ENCODE assay signal across 23 mouse cellular contexts in the genomic region with DNA sequence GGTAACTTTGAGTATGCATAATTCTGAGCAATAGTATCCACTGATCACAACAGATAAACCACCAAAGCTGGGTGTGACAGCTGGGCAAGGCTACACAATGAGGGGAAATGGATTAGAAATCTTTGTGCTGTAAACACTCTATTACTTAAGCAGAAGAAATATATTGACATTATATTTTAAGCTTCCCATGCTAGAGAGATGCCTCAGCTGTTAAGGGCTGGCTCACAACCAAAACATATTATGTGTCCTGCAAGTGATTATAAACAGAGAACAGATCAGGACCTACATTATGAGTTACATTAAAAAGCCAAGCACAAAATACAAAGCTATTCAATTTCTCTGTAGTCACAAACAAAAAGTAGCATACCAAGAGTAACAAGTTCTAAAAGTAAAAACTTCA. TPM values are rescaled to one million over a fixed set of nuclear protein-coding genes. Genes with fewer than 3 reads are reported as not detected.
DNase-seq lines count a peak whose midpoint lies in the region; ATAC-seq and TF ChIP-seq lines count a peak whose summit lies in the region.
"Had no signal": no experiment of that assay in that cellular context is flagged by ENCODE, and none has a peak within 500 bp of the region (broad histone marks: within the 10 kb centered on the region; RNA-seq: fewer than 3 reads in every experiment).

No protein-coding gene starts in this region.

- no peak overlapping the region for H3K4me3 ChIP-seq in lung, embryonic 14.5 days (ENCODE audit: low read depth, low read length)
- H3K4me3 ChIP-seq in lung, postnatal 0 days (ENCODE audit: low read depth, low read length), result no peak overlapping the region
- H3K4me3 ChIP-seq: embryonic facial prominence, embryonic 10.5 days; embryonic facial prominence, embryonic 12.5 days; forebrain, embryonic 13.5 days; forebrain, embryonic 15.5 days had no signal

- no peaks in the 10 kb centered on the region for H3K27me3 ChIP-seq in lung, embryonic 14.5 days (ENCODE audit: insufficient read depth, low read length)
- no peaks in the 10 kb centered on the region for H3K27me3 ChIP-seq in lung, postnatal 0 days (replicated peaks; ENCODE audit: insufficient read depth, low read length)
- H3K27me3 ChIP-seq: embryonic facial prominence, embryonic 12.5 days; forebrain, embryonic 13.5 days; forebrain, embryonic 15.5 days had no signal

- peak; percentile 69 for DNase-seq in lung, embryonic 14.5 days
- DNase-seq in lung, postnatal 14 days, result no peak
- DNase-seq in lung, postnatal 0 days (ENCODE audit: low spot score), result no peak
- DNase-seq in lung, postnatal 36 days, result no peak
- no peak for DNase-seq in embryo, embryonic 11 days
- DNase-seq: adrenal gland, adult 2 months; adrenal gland, postnatal 10 days; adrenal gland, postnatal 25 days; cerebellum, adult 11 months; cerebellum, adult 18-20 months; cerebellum, adult 8-10 months; cerebellum, adult 9-11 months; cerebellum, postnatal 14 days; cerebellum, postnatal 36 days; forebrain, postnatal 0 days had no signal

- ATAC-seq in lung, embryonic 14.5 days (ENCODE audit: insufficient read depth), result peak; percentile 47; the same call in 1 of the 2 replicates
- ATAC-seq in lung, postnatal 0 days, result peak; percentile 19; the same call in 1 of the 2 replicates
- ATAC-seq: forebrain, embryonic 13.5 days; forebrain, embryonic 15.5 days; forebrain, postnatal 0 days had no signal

- no peaks in the 10 kb centered on the region for H3K4me1 ChIP-seq in lung, embryonic 14.5 days (ENCODE audit: insufficient read depth)
- peaks cover 2% of the 10 kb centered on the region; the same call in 1 of the 2 replicates for H3K4me1 ChIP-seq in lung, postnatal 0 days (ENCODE audit: insufficient read depth, low read depth, low read length)
- H3K4me1 ChIP-seq: embryonic facial prominence, embryonic 10.5 days; embryonic facial prominence, embryonic 12.5 days; forebrain, embryonic 13.5 days; forebrain, embryonic 15.5 days had no signal

- H3K36me3 ChIP-seq in lung, embryonic 14.5 days (ENCODE audit: insufficient read depth), result no peaks in the 10 kb centered on the region
- 0 out of 2 replicates have a peak, but pooled peaks cover 3% of the 10 kb centered on the region for H3K36me3 ChIP-seq in lung, postnatal 0 days (ENCODE audit: insufficient read depth, low read length)
- H3K36me3 ChIP-seq: embryonic facial prominence, embryonic 12.5 days; forebrain, embryonic 15.5 days had no signal

- H3K4me2 ChIP-seq in lung, embryonic 14.5 days, result no peak overlapping the region
- H3K4me2 ChIP-seq in lung, postnatal 0 days (replicated peaks; ENCODE audit: low read depth, low read length), result no peak overlapping the region
- H3K4me2 ChIP-seq: embryonic facial prominence, embryonic 12.5 days; forebrain, embryonic 13.5 days; forebrain, embryonic 15.5 days had no signal

- H3K27ac ChIP-seq in lung, embryonic 14.5 days (ENCODE audit: low read depth), result no peak overlapping the region
- no peak overlapping the region for H3K27ac ChIP-seq in lung, postnatal 0 days (ENCODE audit: low read length)
- H3K27ac ChIP-seq: embryonic facial prominence, embryonic 10.5 days; embryonic facial prominence, embryonic 12.5 days; forebrain, embryonic 13.5 days; forebrain, embryonic 15.5 days had no signal

- H3K9ac ChIP-seq in lung, embryonic 14.5 days, result no peak overlapping the region
- H3K9ac ChIP-seq in lung, postnatal 0 days (replicated peaks; ENCODE audit: low read depth), result no peak overlapping the region
- H3K9ac ChIP-seq: embryonic facial prominence, embryonic 12.5 days; forebrain, embryonic 13.5 days; forebrain, embryonic 15.5 days; forebrain, postnatal 0 days had no signal

- peak; percentile 40; the same call in 1 of the 2 replicates for TF ChIP-seq EP300 in lung, postnatal 0 days (IDR thresholded peaks at IDR 0.05)

- no peak for TF ChIP-seq CTCF in lung, embryonic 14.5 days (IDR thresholded peaks at IDR 0.05; ENCODE audit: low read depth)
- TF ChIP-seq CTCF in lung, postnatal 0 days (IDR thresholded peaks at IDR 0.05), result no peak

- H3K9me3 ChIP-seq in lung, embryonic 14.5 days (ENCODE audit: low read depth, low read length), result no peaks in the 10 kb centered on the region
- H3K9me3 ChIP-seq in lung, postnatal 0 days (ENCODE audit: low read length), result no peaks in the 10 kb centered on the region
- H3K9me3 ChIP-seq: embryonic facial prominence, embryonic 10.5 days; embryonic facial prominence, embryonic 12.5 days; forebrain, embryonic 13.5 days; forebrain, embryonic 15.5 days had no signal

RNA-seq across cellular contexts. Expression of a gene that starts 19.4 kb away (rescaled TPM):
- 31.1 and 34.3 TPM in 2 replicates for polyA plus RNA-seq in lung, embryonic 14.5 days (2014; fragmentation: Nextera tagmentation; extraction: Ambion mirVana)
- 36.2 and 39.3 TPM in 2 replicates for polyA plus RNA-seq in lung, postnatal 0 days (2015; fragmentation: Nextera tagmentation; extraction: Ambion mirVana)

RNA-seq across cellular contexts. Expression of a gene that starts 43.0 kb away (rescaled TPM):
- not detected in 2 replicates for polyA plus RNA-seq in lung, embryonic 14.5 days (2014; fragmentation: Nextera tagmentation; extraction: Ambion mirVana)
- polyA plus RNA-seq in lung, postnatal 0 days (2015; fragmentation: Nextera tagmentation; extraction: Ambion mirVana), result not detected in 2 replicates
- polyA plus RNA-seq: adrenal gland, adult 2 months; brain, embryonic 14.5 days; C2C12; embryonic facial prominence, embryonic 10.5 days; embryonic facial prominence, embryonic 12.5 days; embryonic facial prominence, embryonic 14.5 days; forebrain, embryonic 11.5 days; forebrain, embryonic 13.5 days; forebrain, embryonic 15.5 days; forebrain, postnatal 0 days had no signal
